Mouse (Mus musculus) kidney, adult 9 months (tissue): Measurements from ENCODE around the gene Dmrtb1.

ENCODE experiments used
- DNase-seq: peaks from one replicate; pipeline ENCODE4 v3.0.0; 2022

Dmrtb1 gene

GRCm38 (mm10) chr4:107684130-107684529 is at the start of gene Dmrtb1:
Gene Dmrtb1 (minus strand): TSS chr4:107684230.
- no peak for DNase-seq

- DNase-seq: no peak
Measured at GRCm38 (mm10) chr4:107733603-107734002, 49.6 kb upstream of the Dmrtb1 start.

- no peak for DNase-seq
Measured at GRCm38 (mm10) chr4:107732624-107733023, 48.6 kb upstream of the Dmrtb1 start.

- DNase-seq: no peak
Measured at GRCm38 (mm10) chr4:107732182-107732581, 48.2 kb upstream of the Dmrtb1 start.

GRCm38 (mm10) chr4:107731088-107731465 is 47.0 kb upstream of the Dmrtb1 start:
- DNase-seq: no peak

GRCm38 (mm10) chr4:107730391-107731087 is 46.5 kb upstream of the Dmrtb1 start:
- DNase-seq: no peak

GRCm38 (mm10) chr4:107725432-107725831 is 41.4 kb upstream of the Dmrtb1 start:
- no peak for DNase-seq

GRCm38 (mm10) chr4:107720043-107720830 is 36.2 kb upstream of the Dmrtb1 start:
- DNase-seq: no peak

GRCm38 (mm10) chr4:107719161-107719560 is 35.1 kb upstream of the Dmrtb1 start:
- no peak for DNase-seq

- DNase-seq: no peak
Measured at GRCm38 (mm10) chr4:107718720-107719119, 34.7 kb upstream of the Dmrtb1 start.

GRCm38 (mm10) chr4:107717718-107718313 is 33.8 kb upstream of the Dmrtb1 start:
- DNase-seq: no peak

- DNase-seq: no peak
Measured at GRCm38 (mm10) chr4:107716754-107717299, 32.8 kb upstream of the Dmrtb1 start.

- no peak for DNase-seq
Measured at GRCm38 (mm10) chr4:107706884-107707283, 22.9 kb upstream of the Dmrtb1 start.

GRCm38 (mm10) chr4:107704185-107704584 is 20.2 kb upstream of the Dmrtb1 start:
- no peak for DNase-seq

GRCm38 (mm10) chr4:107701679-107702078 is 17.6 kb upstream of the Dmrtb1 start:
- DNase-seq: no peak

GRCm38 (mm10) chr4:107701116-107701515 is 17.1 kb upstream of the Dmrtb1 start:
- peak; percentile 43 for DNase-seq

GRCm38 (mm10) chr4:107699271-107699670 is 15.2 kb upstream of the Dmrtb1 start:
- no peak for DNase-seq

- no peak for DNase-seq
Measured at GRCm38 (mm10) chr4:107693816-107694215, 9.8 kb upstream of the Dmrtb1 start.

- no peak for DNase-seq
Measured at GRCm38 (mm10) chr4:107688213-107688612, 4.2 kb upstream of the Dmrtb1 start.

GRCm38 (mm10) chr4:107687127-107687526 is 3.1 kb upstream of the Dmrtb1 start:
- DNase-seq: no peak

- DNase-seq: no peak
Measured at GRCm38 (mm10) chr4:107683006-107683756, 849 bp downstream of the Dmrtb1 start.

- DNase-seq: no peak
Measured at GRCm38 (mm10) chr4:107681099-107681849, 2.8 kb downstream of the Dmrtb1 start.
